Mouse (Mus musculus): ENCODE data around the gene Ptpn1.

Gene Ptpn1

GRCm38 (mm10) chr2:167931985-167932726 lies at the start of gene Ptpn1:
TSS of gene Ptpn1 (plus strand) at chr2:167932057.
- DNase-seq: peak; percentile 95 to 97

- no peak for DNase-seq
These were observed 45.4 kb upstream of the Ptpn1 start for GRCm38 (mm10) chr2:167886485-167886884.

GRCm38 (mm10) chr2:167887516-167888347 lies 44.1 kb upstream of the Ptpn1 start:
- DNase-seq: no peak

GRCm38 (mm10) chr2:167888834-167889233 lies 43.0 kb upstream of the Ptpn1 start:
- no peak for DNase-seq

- DNase-seq: no peak
These were observed 42.0 kb upstream of the Ptpn1 start for GRCm38 (mm10) chr2:167889886-167890285.

GRCm38 (mm10) chr2:167891908-167892307 lies 39.9 kb upstream of the Ptpn1 start:
- peak; percentile 24 to 29 for DNase-seq

GRCm38 (mm10) chr2:167893680-167894079 lies 38.2 kb upstream of the Ptpn1 start:
- DNase-seq: no peak

GRCm38 (mm10) chr2:167894948-167895372 lies 36.9 kb upstream of the Ptpn1 start:
- peak; percentile 81 to 83 for DNase-seq

- no peak for DNase-seq
These were observed 34.0 kb upstream of the Ptpn1 start for GRCm38 (mm10) chr2:167897896-167898295.

GRCm38 (mm10) chr2:167899989-167900421 lies 31.9 kb upstream of the Ptpn1 start:
- no peak for DNase-seq

- no peak for DNase-seq
These were observed 29.6 kb upstream of the Ptpn1 start for GRCm38 (mm10) chr2:167902116-167902703.

GRCm38 (mm10) chr2:167903242-167903952 lies 28.5 kb upstream of the Ptpn1 start:
- DNase-seq: no peak

- DNase-seq: no peak
These were observed 27.1 kb upstream of the Ptpn1 start for GRCm38 (mm10) chr2:167904621-167905367.

- no peak for DNase-seq
These were observed 26.3 kb upstream of the Ptpn1 start for GRCm38 (mm10) chr2:167905561-167905960.

- no peak for DNase-seq
These were observed 25.1 kb upstream of the Ptpn1 start for GRCm38 (mm10) chr2:167906729-167907128.

- no peak for DNase-seq
These were observed 22.2 kb upstream of the Ptpn1 start for GRCm38 (mm10) chr2:167909531-167910177.

- no peak for DNase-seq
These were observed 21.7 kb upstream of the Ptpn1 start for GRCm38 (mm10) chr2:167910178-167910540.

GRCm38 (mm10) chr2:167911511-167911910 lies 20.3 kb upstream of the Ptpn1 start:
- DNase-seq: no peak

GRCm38 (mm10) chr2:167919081-167919480 lies 12.8 kb upstream of the Ptpn1 start:
- no peak for DNase-seq

GRCm38 (mm10) chr2:167920041-167920440 lies 11.8 kb upstream of the Ptpn1 start:
- DNase-seq: no peak

GRCm38 (mm10) chr2:167920960-167921495 lies 10.8 kb upstream of the Ptpn1 start:
- peak in 1 of 2 experiments; percentile 35 for DNase-seq
